In genomic region chr6:125426383-125427360, GRCm38 (mm10) we compare ENCODE assay signal across 8 mouse cellular contexts. TPM values are rescaled to one million over a fixed set of nuclear protein-coding genes. Genes with fewer than 3 reads are reported as not detected.
DNase-seq lines count a peak whose midpoint lies in the region; ATAC-seq and TF ChIP-seq lines count a peak whose summit lies in the region.

No protein-coding gene starts in this region.

- H3K27ac ChIP-seq in CH12.LX (ENCODE audit: insufficient read depth, low read depth): no peak overlapping the region
- no peak overlapping the region for H3K27ac ChIP-seq in forebrain, embryonic 11.5 days (ENCODE audit: low read depth, low read length)
- peak overlapping the region; percentile 73 for H3K27ac ChIP-seq in heart, postnatal 0 days (ENCODE audit: low read depth)
- peak overlapping the region; percentile 84 for H3K27ac ChIP-seq in liver, postnatal 0 days (ENCODE audit: low read depth)
- H3K27ac ChIP-seq in neural tube, embryonic 13.5 days (replicated peaks): peak overlapping the region; percentile 15; the same call in 1 of the 2 replicates
- H3K27ac ChIP-seq in testis, adult 2 months (ENCODE audit: control insufficient read depth, insufficient read depth, low read depth, low read length): no peak overlapping the region

- no peaks in the 10 kb centered on the region for H3K79me2 ChIP-seq in CH12.LX (replicated peaks; ENCODE audit: control insufficient read depth, extremely low read depth, insufficient read depth, poor library complexity, severe bottlenecking)

- peak; percentile 76 for DNase-seq in CH12.LX (ENCODE audit: extremely low read depth)
- DNase-seq in c-Kit-positive CD71-positive TER-119-negative erythroid progenitor cells, embryonic 14.5 days (ENCODE audit: low read depth): peak; percentile 54
- peak; percentile 92 for DNase-seq in forebrain, embryonic 11.5 days (ENCODE audit: low spot score)
- peak; percentile 83 for DNase-seq in heart, postnatal 0 days (ENCODE audit: low spot score)
- DNase-seq in kidney, postnatal 4 days: peak; percentile 89 to 92
- peak; percentile 88 for DNase-seq in liver, postnatal 0 days

- ATAC-seq in forebrain, embryonic 11.5 days (replicated peaks; ENCODE audit: low FRiP score): peak; percentile 81
- ATAC-seq in heart, postnatal 0 days (ENCODE audit: insufficient read depth, low read depth): peak; percentile 74
- peak; percentile 92 for ATAC-seq in liver, postnatal 0 days
- peak; percentile 90 for ATAC-seq in neural tube, embryonic 13.5 days (ENCODE audit: low read depth)

- peaks cover 29% of the 10 kb centered on the region for H3K27me3 ChIP-seq in CH12.LX (replicated peaks)
- no peaks in the 10 kb centered on the region for H3K27me3 ChIP-seq in forebrain, embryonic 11.5 days (ENCODE audit: control insufficient read depth, insufficient read depth, low read length)
- 0 out of 2 replicates have a peak, but pooled peaks cover 3% of the 10 kb centered on the region for H3K27me3 ChIP-seq in heart, postnatal 0 days (ENCODE audit: control insufficient read depth, insufficient read depth, low read length)
- no peaks in the 10 kb centered on the region for H3K27me3 ChIP-seq in liver, postnatal 0 days (ENCODE audit: insufficient read depth, low read length)
- peaks cover 6% of the 10 kb centered on the region; the same call in 1 of the 2 replicates for H3K27me3 ChIP-seq in neural tube, embryonic 13.5 days
- H3K27me3 ChIP-seq in testis, adult 2 months (ENCODE audit: control insufficient read depth, insufficient read depth, low read length): no peaks in the 10 kb centered on the region

- dilution Hi-C loops in CH12.LX (cut with MboI; ENCODE audit: extremely low pct_ligation_motif_present, extremely low pct_unique_long_range_greater_than_20kb, low sequenced_read_pairs): no loop called here

- no peaks in the 10 kb centered on the region for H3K36me3 ChIP-seq in CH12.LX (replicated peaks in 1 of 2; ENCODE audit: control insufficient read depth in 1 of 2, insufficient read depth in 1 of 2, low read length in 1 of 2)
- no peaks in the 10 kb centered on the region for H3K36me3 ChIP-seq in forebrain, embryonic 11.5 days (ENCODE audit: control insufficient read depth, insufficient read depth, low read length)
- H3K36me3 ChIP-seq in heart, postnatal 0 days (replicated peaks; ENCODE audit: control insufficient read depth, insufficient read depth, low read length): no peaks in the 10 kb centered on the region
- no peaks in the 10 kb centered on the region for H3K36me3 ChIP-seq in liver, postnatal 0 days (replicated peaks; ENCODE audit: insufficient read depth, low read length)
- H3K36me3 ChIP-seq in neural tube, embryonic 13.5 days: no peaks in the 10 kb centered on the region
- no peaks in the 10 kb centered on the region for H3K36me3 ChIP-seq in testis, adult 2 months (ENCODE audit: control insufficient read depth, insufficient read depth, low read length)

- H3K9ac ChIP-seq in CH12.LX (ENCODE audit: insufficient read depth, low read depth): peak overlapping the region; percentile 74
- H3K9ac ChIP-seq in forebrain, embryonic 11.5 days (ENCODE audit: low read length): peak overlapping the region; percentile 76
- H3K9ac ChIP-seq in heart, postnatal 0 days (replicated peaks; ENCODE audit: low read depth, low read length): peak overlapping the region; percentile 46; the same call in 1 of the 2 replicates
- H3K9ac ChIP-seq in liver, postnatal 0 days (replicated peaks): peak overlapping the region; percentile 69
- H3K9ac ChIP-seq in neural tube, embryonic 13.5 days: peak overlapping the region; percentile 76

- peak overlapping the region; percentile 53 to 60 (median 57) for H3K4me3 ChIP-seq in CH12.LX (replicated peaks in 1 of 3; ENCODE audit: low read depth in 2 of 3, low read length in 2 of 3, poor library complexity in 1 of 3)
- peak overlapping the region; percentile 43 for H3K4me3 ChIP-seq in forebrain, embryonic 11.5 days (ENCODE audit: low read depth, low read length)
- H3K4me3 ChIP-seq in heart, postnatal 0 days (ENCODE audit: low read depth, low read length): peak overlapping the region; percentile 49
- peak overlapping the region; percentile 43 for H3K4me3 ChIP-seq in liver, postnatal 0 days (ENCODE audit: low read depth, low read length)
- H3K4me3 ChIP-seq in neural tube, embryonic 13.5 days: peak overlapping the region; percentile 42
- peak overlapping the region; percentile 43; the same call in 1 of the 2 replicates for H3K4me3 ChIP-seq in testis, adult 2 months (ENCODE audit: control insufficient read depth, low read depth, low read length)

- TF ChIP-seq EP300 in CH12.LX (IDR thresholded peaks at IDR 0.05; ENCODE audit: low read length): no peak
- TF ChIP-seq EP300 in heart, postnatal 0 days (IDR thresholded peaks at IDR 0.05; ENCODE audit: low read depth): no peak
- no peak; the same call in 1 of the 2 replicates for TF ChIP-seq EP300 in liver, postnatal 0 days (IDR thresholded peaks at IDR 0.05; ENCODE audit: low read depth)

- in situ Hi-C loops in CH12.LX (cut with MboI; ENCODE audit: low pct_ligation_motif_present, low pct_unique_long_range_greater_than_20kb, low sequenced_read_pairs): loop anchor here (5.0 kb wide), 1 partner anchor 76 kb away; no protein-coding TSS in a partner anchor

- peak; percentile 35; the same call in 1 of the 2 replicates for TF ChIP-seq POLR2A in CH12.LX (IDR thresholded peaks at IDR 0.05; ENCODE audit: low read depth, low read length)
- TF ChIP-seq POLR2A in testis, adult 2 months (IDR thresholded peaks at IDR 0.05; ENCODE audit: control insufficient read depth, low read depth, low read length): no peak

- H3K4me1 ChIP-seq in CH12.LX (ENCODE audit: control insufficient read depth in 1 of 2, insufficient read depth in 2 of 2): peaks cover 15 to 26% of the 10 kb centered on the region in 2 experiments; a peak in 3 of 4 replicates
- H3K4me1 ChIP-seq in forebrain, embryonic 11.5 days (replicated peaks; ENCODE audit: control insufficient read depth, insufficient read depth, low read length): peaks cover 4% of the 10 kb centered on the region; the same call in 1 of the 2 replicates
- peaks cover 3% of the 10 kb centered on the region; the same call in 1 of the 2 replicates for H3K4me1 ChIP-seq in heart, postnatal 0 days (ENCODE audit: control insufficient read depth, insufficient read depth)
- H3K4me1 ChIP-seq in liver, postnatal 0 days (ENCODE audit: insufficient read depth): peaks cover 15% of the 10 kb centered on the region
- peaks cover 28% of the 10 kb centered on the region for H3K4me1 ChIP-seq in neural tube, embryonic 13.5 days (replicated peaks)
- peaks cover 8% of the 10 kb centered on the region for H3K4me1 ChIP-seq in testis, adult 2 months (ENCODE audit: control insufficient read depth, insufficient read depth, low read length)

- peak overlapping the region; percentile 92 for H3K4me2 ChIP-seq in CH12.LX (ENCODE audit: insufficient read depth, low read depth, poor library complexity, severe bottlenecking)
- peak overlapping the region; percentile 87 for H3K4me2 ChIP-seq in forebrain, embryonic 11.5 days (ENCODE audit: low read depth, low read length, severe bottlenecking)
- H3K4me2 ChIP-seq in heart, postnatal 0 days (ENCODE audit: low read depth, low read length): peak overlapping the region; percentile 79
- peak overlapping the region; percentile 90 for H3K4me2 ChIP-seq in liver, postnatal 0 days (ENCODE audit: low read depth, low read length)
- H3K4me2 ChIP-seq in neural tube, embryonic 13.5 days: peak overlapping the region; percentile 80

- H3K9me3 ChIP-seq in CH12.LX (replicated peaks; ENCODE audit: low read length): no peaks in the 10 kb centered on the region
- no peaks in the 10 kb centered on the region for H3K9me3 ChIP-seq in forebrain, embryonic 11.5 days (ENCODE audit: control insufficient read depth, low read length)
- no peaks in the 10 kb centered on the region for H3K9me3 ChIP-seq in heart, postnatal 0 days (replicated peaks; ENCODE audit: control insufficient read depth, low read length)
- H3K9me3 ChIP-seq in liver, postnatal 0 days (ENCODE audit: low read length): no peaks in the 10 kb centered on the region
- no peaks in the 10 kb centered on the region for H3K9me3 ChIP-seq in neural tube, embryonic 13.5 days

- WGBS in forebrain, embryonic 11.5 days: 3% methylated on average over 25 of the region's 25 CpGs
- 2% methylated on average over 25 of the region's 25 CpGs for WGBS in heart, postnatal 0 days
- 2% methylated on average over 21 of the region's 25 CpGs for WGBS in liver, postnatal 0 days (ENCODE audit: insufficient replicate concordance)
- 4% methylated on average over 25 of the region's 25 CpGs for WGBS in neural tube, embryonic 13.5 days

- TF ChIP-seq CTCF in CH12.LX (conservative IDR thresholded peaks at IDR 0.05 in 1 of 2, IDR thresholded peaks at IDR 0.05 in 1 of 2; ENCODE audit: low read depth in 2 of 2, low read length in 2 of 2): peak; percentile 86 to 94
- peak; percentile 83 for TF ChIP-seq CTCF in heart, postnatal 0 days (IDR thresholded peaks at IDR 0.05; ENCODE audit: low read depth)
- TF ChIP-seq CTCF in liver, postnatal 0 days (IDR thresholded peaks at IDR 0.05; ENCODE audit: low read depth): peak; percentile 98
- peak; percentile 91 for TF ChIP-seq CTCF in testis, adult 2 months (IDR thresholded peaks at IDR 0.05; ENCODE audit: control insufficient read depth, insufficient read depth, insufficient replicate concordance, low read depth, low read length)

- TF ChIP-seq RAD21 in CH12.LX (IDR thresholded peaks at IDR 0.05; ENCODE audit: low read depth, low read length): peak; percentile 80

TF ChIP-seq in CH12.LX, 34 proteins besides CTCF, POLR2A, EP300 and RAD21 (continues in another document):
- TF ChIP-seq MXI1 (IDR thresholded peaks at IDR 0.05; ENCODE audit: low read depth, low read length): peak; percentile 20; the same call in 1 of the 2 replicates
- TF ChIP-seq IRF4 (IDR thresholded peaks at IDR 0.05; ENCODE audit: low read depth, low read length): peak; percentile 31; the same call in 1 of the 2 replicates
- peak; percentile 80 for TF ChIP-seq ZC3H11A (IDR thresholded peaks at IDR 0.05; ENCODE audit: low read depth, low read length)
- TF ChIP-seq RCOR1 (conservative IDR thresholded peaks at IDR 0.05; ENCODE audit: low read depth, low read length): no peak
- 0 out of 2 replicates have a peak, but pooled peaks have one; percentile 59 for TF ChIP-seq MAZ (IDR thresholded peaks at IDR 0.05; ENCODE audit: low read depth, low read length)
- TF ChIP-seq MAX (IDR thresholded peaks at IDR 0.05; ENCODE audit: low read length): peak; percentile 35; the same call in 1 of the 2 replicates

RNA-seq across cellular contexts. Expression of gene Plekhg6, which starts 46.1 kb away (rescaled TPM):
- not detected in 2 replicates for total RNA-seq in CH12.LX (2012; rRNA removed)
- total RNA-seq in CH12.LX (2014; rRNA removed): not detected in 2 replicates
- polyA plus RNA-seq in CH12.LX (2012; ENCODE audit: insufficient read length, low read depth): not detected in 2 replicates
- 0.12 and 0.19 TPM in 2 replicates for polyA plus RNA-seq in forebrain, embryonic 11.5 days (2014; fragmentation: Nextera tagmentation; extraction: Ambion mirVana)
- total RNA-seq in heart, postnatal 0 days (2014; rRNA removed; ENCODE audit: low replicate concordance): not detected in 2 replicates
- 0.05 and 0.10 TPM in 2 replicates for polyA plus RNA-seq in heart, postnatal 0 days (2015; fragmentation: Nextera tagmentation; extraction: Ambion mirVana)
- 1.1 and 1.2 TPM in 2 replicates for polyA plus RNA-seq in liver, postnatal 0 days (2015; fragmentation: Nextera tagmentation; extraction: Ambion mirVana)
- 0.23 TPM in 1 of 2 replicates, not detected in the other for polyA plus RNA-seq in neural tube, embryonic 13.5 days (2015; fragmentation: Nextera tagmentation; extraction: Ambion mirVana)
- 0.11 and 0.46 TPM in 2 replicates for polyA plus RNA-seq in testis, adult 2 months (2012; rRNA removed)

Comparison
In these comparisons a context has a peak if more than half of its experiments do, and no peak if none do; other contexts are left out.
1. H3K27ac ChIP-seq: peak in heart, postnatal 0 days (single experiment), liver, postnatal 0 days (single experiment) and neural tube, embryonic 13.5 days (single experiment); none in CH12.LX (single experiment), forebrain, embryonic 11.5 days (single experiment) and testis, adult 2 months (single experiment).
2. Peak in every context shown above with its lines, with median percentiles within 50 percentile points of each other: DNase-seq, H3K4me2 ChIP-seq, H3K4me3 ChIP-seq, H3K9ac ChIP-seq, CTCF ChIP-seq and ATAC-seq.